Mouse (Mus musculus): Measurements from ENCODE around the gene Rec8. TPM values are rescaled to one million over a fixed set of nuclear protein-coding genes. Genes with fewer than 3 reads are reported as not detected.

Rec8 gene
- total RNA-seq (2014; rRNA removed), result 8.5 and 9.2 TPM in 2 replicates
- polyA plus RNA-seq (2015; fragmentation: Nextera tagmentation; extraction: Ambion mirVana), result 5.9 and 7.2 TPM in 2 replicates

GRCm38 (mm10) chr14:55617822-55618221, at the start of gene Rec8:
TSS of gene Rec8 (plus strand) at chr14:55618037.
- no peak; the same call in 1 of the 2 replicates for TF ChIP-seq CTCF (IDR thresholded peaks at IDR 0.05; ENCODE audit: low read depth)
- Histone ChIP-seq H3K36me3 (ENCODE audit: insufficient read depth) (no peaks in the 10 kb centered on the region), H3K27me3 (ENCODE audit: insufficient read depth, low read length) (no peaks in the 10 kb centered on the region), H3K27ac (ENCODE audit: low read depth, low read length) (no peak within 1 kb of the TSS), H3K9ac (no peak within 1 kb of the TSS), H3K9me3 (ENCODE audit: low read length) (no peaks in the 10 kb centered on the region), H3K4me1 (ENCODE audit: insufficient read depth) (no peaks in the 10 kb centered on the region), H3K4me3 (ENCODE audit: low read depth, low read length) (peak within 1 kb of the TSS; percentile 18), H3K4me2 (ENCODE audit: low read depth) (peak within 1 kb of the TSS; percentile 28)
- WGBS, result 35% methylated on average over 21 of the region's 21 CpGs
- ATAC-seq (peak; percentile 84), DNase-seq (peak; percentile 51)

GRCm38 (mm10) chr14:55570588-55570987, 47.2 kb upstream of the Rec8 start:
- DNase-seq (no peak), ATAC-seq (no peak)
- TF ChIP-seq CTCF (IDR thresholded peaks at IDR 0.05; ENCODE audit: low read depth), result no peak
- Histone ChIP-seq H3K9ac (no peak overlapping the region), H3K36me3 (ENCODE audit: insufficient read depth) (peaks cover 46% of the 10 kb centered on the region), H3K27me3 (ENCODE audit: insufficient read depth, low read length) (no peaks in the 10 kb centered on the region), H3K4me3 (ENCODE audit: low read depth, low read length) (no peak overlapping the region), H3K4me2 (ENCODE audit: low read depth) (no peak overlapping the region), H3K27ac (ENCODE audit: low read depth, low read length) (no peak overlapping the region), H3K4me1 (ENCODE audit: insufficient read depth) (no peaks in the 10 kb centered on the region), H3K9me3 (ENCODE audit: low read length) (no peaks in the 10 kb centered on the region)
- WGBS, result 93% methylated on average over 2 of the region's 2 CpGs

GRCm38 (mm10) chr14:55571760-55572159, 46.1 kb upstream of the Rec8 start:
- H3K27ac ChIP-seq (ENCODE audit: low read depth, low read length), result no peak overlapping the region
- DNase-seq, result no peak
- no peaks in the 10 kb centered on the region for H3K4me1 ChIP-seq (ENCODE audit: insufficient read depth)
- H3K36me3 ChIP-seq (ENCODE audit: insufficient read depth), result peaks cover 34% of the 10 kb centered on the region
- H3K4me2 ChIP-seq (ENCODE audit: low read depth), result no peak overlapping the region
- H3K9me3 ChIP-seq (ENCODE audit: low read length), result no peaks in the 10 kb centered on the region
- ATAC-seq, result no peak
- H3K27me3 ChIP-seq (ENCODE audit: insufficient read depth, low read length), result no peaks in the 10 kb centered on the region
- no peak overlapping the region for H3K9ac ChIP-seq
- no peak for TF ChIP-seq CTCF (IDR thresholded peaks at IDR 0.05; ENCODE audit: low read depth)
- no peak overlapping the region for H3K4me3 ChIP-seq (ENCODE audit: low read depth, low read length)

GRCm38 (mm10) chr14:55575302-55575701, 42.5 kb upstream of the Rec8 start, which contains the start of gene Fitm1:
TSS of gene Fitm1 (plus strand) at chr14:55575617.
- DNase-seq, result no peak
- Histone ChIP-seq H3K4me2 (ENCODE audit: low read depth) (no peak within 1 kb of the TSS), H3K36me3 (ENCODE audit: insufficient read depth) (peaks cover 6% of the 10 kb centered on the region; the same call in 1 of the 2 replicates), H3K9me3 (ENCODE audit: low read length) (no peaks in the 10 kb centered on the region), H3K27me3 (ENCODE audit: insufficient read depth, low read length) (no peaks in the 10 kb centered on the region), H3K4me1 (ENCODE audit: insufficient read depth) (no peaks in the 10 kb centered on the region; the same call in 1 of the 2 replicates), H3K9ac (no peak within 1 kb of the TSS), H3K4me3 (ENCODE audit: low read depth, low read length) (no peak within 1 kb of the TSS), H3K27ac (ENCODE audit: low read depth, low read length) (no peak within 1 kb of the TSS)
- no peak for ATAC-seq
- WGBS, result 81% methylated on average over 8 of the region's 8 CpGs
- no peak for TF ChIP-seq CTCF (IDR thresholded peaks at IDR 0.05; ENCODE audit: low read depth)

- no peaks in the 10 kb centered on the region for H3K27me3 ChIP-seq (ENCODE audit: insufficient read depth, low read length)
- no peak for TF ChIP-seq CTCF (IDR thresholded peaks at IDR 0.05; ENCODE audit: low read depth)
- no peak overlapping the region for H3K4me2 ChIP-seq (ENCODE audit: low read depth)
- no peak for DNase-seq
- no peak overlapping the region for H3K9ac ChIP-seq
- H3K4me1 ChIP-seq (ENCODE audit: insufficient read depth), result no peaks in the 10 kb centered on the region; the same call in 1 of the 2 replicates
- H3K27ac ChIP-seq (ENCODE audit: low read depth, low read length), result no peak overlapping the region
- peaks cover 10% of the 10 kb centered on the region; the same call in 1 of the 2 replicates for H3K36me3 ChIP-seq (ENCODE audit: insufficient read depth)
- ATAC-seq, result no peak
- H3K4me3 ChIP-seq (ENCODE audit: low read depth, low read length), result no peak overlapping the region
- 81% methylated on average over 13 of the region's 13 CpGs for WGBS
- H3K9me3 ChIP-seq (ENCODE audit: low read length), result no peaks in the 10 kb centered on the region
Measured at GRCm38 (mm10) chr14:55575711-55576110, 42.1 kb upstream of the Rec8 start.

GRCm38 (mm10) chr14:55576376-55576775, 41.5 kb upstream of the Rec8 start:
- no peak overlapping the region for H3K4me3 ChIP-seq (ENCODE audit: low read depth, low read length)
- TF ChIP-seq CTCF (IDR thresholded peaks at IDR 0.05; ENCODE audit: low read depth), result no peak
- 80% methylated on average over 16 of the region's 16 CpGs for WGBS

GRCm38 (mm10) chr14:55577871-55578667, 39.8 kb upstream of the Rec8 start, which contains the start of gene Psme1:
TSS of gene Psme1 (plus strand) at chr14:55578123.
- Histone ChIP-seq H3K36me3 (ENCODE audit: insufficient read depth) (peaks cover 19% of the 10 kb centered on the region), H3K27me3 (ENCODE audit: insufficient read depth, low read length) (no peaks in the 10 kb centered on the region), H3K4me3 (ENCODE audit: low read depth, low read length) (peak within 1 kb of the TSS; percentile 54), H3K4me1 (ENCODE audit: insufficient read depth) (no peaks in the 10 kb centered on the region; the same call in 1 of the 2 replicates), H3K27ac (ENCODE audit: low read depth, low read length) (peak within 1 kb of the TSS; percentile 82), H3K9ac (peak within 1 kb of the TSS; percentile 76), H3K4me2 (ENCODE audit: low read depth) (peak within 1 kb of the TSS; percentile 73), H3K9me3 (ENCODE audit: low read length) (no peaks in the 10 kb centered on the region)
- TF ChIP-seq CTCF (IDR thresholded peaks at IDR 0.05; ENCODE audit: low read depth), result no peak
- DNase-seq (peak; percentile 89), ATAC-seq (peak; percentile 96)
- under 1% methylated on average over 32 of the region's 32 CpGs for WGBS

More at GRCm38 (mm10) chr14:55576376-55576775, 41.5 kb upstream of the Rec8 start:
- Histone ChIP-seq H3K36me3 (ENCODE audit: insufficient read depth) (peaks cover 14% of the 10 kb centered on the region), H3K4me2 (ENCODE audit: low read depth) (no peak overlapping the region), H3K27me3 (ENCODE audit: insufficient read depth, low read length) (no peaks in the 10 kb centered on the region), H3K4me1 (ENCODE audit: insufficient read depth) (no peaks in the 10 kb centered on the region; the same call in 1 of the 2 replicates), H3K9ac (no peak overlapping the region), H3K27ac (ENCODE audit: low read depth, low read length) (no peak overlapping the region), H3K9me3 (ENCODE audit: low read length) (no peaks in the 10 kb centered on the region)
- no peak for DNase-seq
- no peak for ATAC-seq
